Mouse (Mus musculus): Measurements from ENCODE around the gene Lman2. TPM values are rescaled to one million over a fixed set of nuclear protein-coding genes. Genes with fewer than 3 reads are reported as not detected.

Lman2 gene
- polyA plus RNA-seq, 1 experiment: 66.9 TPM

GRCm38 (mm10) chr13:55314891-55315412, 47.6 kb downstream of the Lman2 start:
- Histone ChIP-seq H3K27ac (ENCODE audit: insufficient read depth, low read length) (no peak overlapping the region), H3K4me1 (ENCODE audit: control insufficient read depth, insufficient read depth, low read length) (no peaks in the 10 kb centered on the region)
- no peak for TF ChIP-seq POLR2A (IDR thresholded peaks at IDR 0.05; ENCODE audit: low read depth, low read length)
- TF ChIP-seq CTCF (IDR thresholded peaks at IDR 0.05; ENCODE audit: borderline replicate concordance, insufficient read depth, low read length): no peak

GRCm38 (mm10) chr13:55313051-55313450, 49.5 kb downstream of the Lman2 start:
- Histone ChIP-seq H3K4me3 (ENCODE audit: insufficient read depth, low read length) (no peak overlapping the region), H3K4me1 (ENCODE audit: control insufficient read depth, insufficient read depth, low read length) (no peaks in the 10 kb centered on the region), H3K27ac (ENCODE audit: insufficient read depth, low read length) (no peak overlapping the region)
- TF ChIP-seq CTCF (IDR thresholded peaks at IDR 0.05; ENCODE audit: borderline replicate concordance, insufficient read depth, low read length) (no peak), POLR2A (IDR thresholded peaks at IDR 0.05; ENCODE audit: low read depth, low read length) (no peak)

More at GRCm38 (mm10) chr13:55314891-55315412, 47.6 kb downstream of the Lman2 start:
- H3K4me3 ChIP-seq (ENCODE audit: insufficient read depth, low read length): no peak overlapping the region

GRCm38 (mm10) chr13:55312028-55312630, 50.5 kb downstream of the Lman2 start:
- TF ChIP-seq POLR2A (IDR thresholded peaks at IDR 0.05; ENCODE audit: low read depth, low read length) (no peak), CTCF (IDR thresholded peaks at IDR 0.05; ENCODE audit: borderline replicate concordance, insufficient read depth, low read length) (no peak)
- H3K4me1 ChIP-seq (ENCODE audit: control insufficient read depth, insufficient read depth, low read length): no peaks in the 10 kb centered on the region
- H3K4me3 ChIP-seq (ENCODE audit: insufficient read depth, low read length): no peak overlapping the region
- H3K27ac ChIP-seq (ENCODE audit: insufficient read depth, low read length): no peak overlapping the region

- no peak for TF ChIP-seq CTCF (IDR thresholded peaks at IDR 0.05; ENCODE audit: borderline replicate concordance, insufficient read depth, low read length)
- TF ChIP-seq POLR2A (IDR thresholded peaks at IDR 0.05; ENCODE audit: low read depth, low read length): no peak
- Histone ChIP-seq H3K4me1 (ENCODE audit: control insufficient read depth, insufficient read depth, low read length) (no peaks in the 10 kb centered on the region), H3K4me3 (ENCODE audit: insufficient read depth, low read length) (no peak overlapping the region), H3K27ac (ENCODE audit: insufficient read depth, low read length) (no peak overlapping the region)
Measured at GRCm38 (mm10) chr13:55300913-55301312, 61.7 kb downstream of the Lman2 start.

- Histone ChIP-seq H3K4me3 (ENCODE audit: insufficient read depth, low read length) (no peak overlapping the region), H3K27ac (ENCODE audit: insufficient read depth, low read length) (no peak overlapping the region), H3K4me1 (ENCODE audit: control insufficient read depth, insufficient read depth, low read length) (no peaks in the 10 kb centered on the region)
- TF ChIP-seq POLR2A (IDR thresholded peaks at IDR 0.05; ENCODE audit: low read depth, low read length) (no peak), CTCF (IDR thresholded peaks at IDR 0.05; ENCODE audit: borderline replicate concordance, insufficient read depth, low read length) (no peak)
Measured at GRCm38 (mm10) chr13:55296760-55297159, 65.8 kb downstream of the Lman2 start.

Other genes with a start within 250 kb of the Lman2 start
- not detected in 2 replicates for gene Gm17617, start 229.2 kb downstream of the Lman2 start, polyA plus RNA-seq (2011; ENCODE audit: insufficient read length, low read depth, missing spikeins)
- not detected in 2 replicates for gene Fgfr4, start 210.1 kb downstream of the Lman2 start, polyA plus RNA-seq (2011; ENCODE audit: insufficient read length, low read depth, missing spikeins)
- 73.9 and 86.2 TPM in 2 replicates for gene Nsd1, start 153.0 kb downstream of the Lman2 start, polyA plus RNA-seq (2011; ENCODE audit: insufficient read length, low read depth, missing spikeins)
- 267 and 295 TPM in 2 replicates for gene Prelid1, start 42.3 kb downstream of the Lman2 start, polyA plus RNA-seq (2011; ENCODE audit: insufficient read length, low read depth, missing spikeins)
- 41.4 and 48.0 TPM in 2 replicates for gene Rab24, start 40.8 kb downstream of the Lman2 start, polyA plus RNA-seq (2011; ENCODE audit: insufficient read length, low read depth, missing spikeins)
- gene Mxd3, start 33.0 kb downstream of the Lman2 start, polyA plus RNA-seq (2011; ENCODE audit: insufficient read length, low read depth, missing spikeins): 9.5 and 19.0 TPM in 2 replicates
- not detected in 2 replicates for gene Rgs14, start 6.9 kb upstream of the Lman2 start, polyA plus RNA-seq (2011; ENCODE audit: insufficient read length, low read depth, missing spikeins)
- gene Slc34a1, start 35.4 kb upstream of the Lman2 start, polyA plus RNA-seq (2011; ENCODE audit: insufficient read length, low read depth, missing spikeins): not detected in 2 replicates
- gene Pfn3, start 52.4 kb upstream of the Lman2 start, polyA plus RNA-seq (2011; ENCODE audit: insufficient read length, low read depth, missing spikeins): not detected in 2 replicates
- gene F12, start 64.0 kb upstream of the Lman2 start, polyA plus RNA-seq (2011; ENCODE audit: insufficient read length, low read depth, missing spikeins): not detected in 2 replicates
- gene Grk6, start 82.3 kb upstream of the Lman2 start, polyA plus RNA-seq (2011; ENCODE audit: insufficient read length, low read depth, missing spikeins): 37.7 and 42.9 TPM in 2 replicates
- 2.5 and 4.6 TPM in 2 replicates for gene Prr7, start 101.5 kb upstream of the Lman2 start, polyA plus RNA-seq (2011; ENCODE audit: insufficient read length, low read depth, missing spikeins)
- gene Dbn1, start 125.3 kb upstream of the Lman2 start, polyA plus RNA-seq (2011; ENCODE audit: insufficient read length, low read depth, missing spikeins): 105 and 139 TPM in 2 replicates
- 132 and 179 TPM in 2 replicates for gene Pdlim7, start 150.9 kb upstream of the Lman2 start, polyA plus RNA-seq (2011; ENCODE audit: insufficient read length, low read depth, missing spikeins)
- gene Dok3, start 166.5 kb upstream of the Lman2 start, polyA plus RNA-seq (2011; ENCODE audit: insufficient read length, low read depth, missing spikeins): 0.60 and 0.79 TPM in 2 replicates
- 23.9 and 26.2 TPM in 2 replicates for gene Ddx41, start 173.9 kb upstream of the Lman2 start, polyA plus RNA-seq (2011; ENCODE audit: insufficient read length, low read depth, missing spikeins)
- 20.9 and 24.5 TPM in 2 replicates for gene Fam193b, start 208.3 kb upstream of the Lman2 start, polyA plus RNA-seq (2011; ENCODE audit: insufficient read length, low read depth, missing spikeins)
- gene Tmed9, start 210.9 kb upstream of the Lman2 start, polyA plus RNA-seq (2011; ENCODE audit: insufficient read length, low read depth, missing spikeins): 228 and 231 TPM in 2 replicates
- 16.4 and 18.7 TPM in 2 replicates for gene B4galt7, start 237.1 kb upstream of the Lman2 start, polyA plus RNA-seq (2011; ENCODE audit: insufficient read length, low read depth, missing spikeins)

Measured in embryonic fibroblast, embryonic 13.5 days (primary cell).